Mouse (Mus musculus): Measurements from ENCODE around the gene Dnm3.

- TF ChIP-seq CTCF (conservative IDR thresholded peaks at IDR 0.05; ENCODE audit: low read length) (no peak), NANOG (IDR thresholded peaks at IDR 0.05; ENCODE audit: borderline replicate concordance, low read length) (no peak)
These were observed 8.0 kb downstream of the Dnm3 start for GRCm38 (mm10) chr1:162469752-162470280.

Measured in E14TG2a.4 (cell line).